Mouse (Mus musculus): Measurements from ENCODE around the gene Acot7. TPM values are rescaled to one million over a fixed set of nuclear protein-coding genes. Genes with fewer than 3 reads are reported as not detected.

The Acot7 gene
- polyA plus RNA-seq, 1 experiment from 2014 or later: 73.9 TPM

DNA sequence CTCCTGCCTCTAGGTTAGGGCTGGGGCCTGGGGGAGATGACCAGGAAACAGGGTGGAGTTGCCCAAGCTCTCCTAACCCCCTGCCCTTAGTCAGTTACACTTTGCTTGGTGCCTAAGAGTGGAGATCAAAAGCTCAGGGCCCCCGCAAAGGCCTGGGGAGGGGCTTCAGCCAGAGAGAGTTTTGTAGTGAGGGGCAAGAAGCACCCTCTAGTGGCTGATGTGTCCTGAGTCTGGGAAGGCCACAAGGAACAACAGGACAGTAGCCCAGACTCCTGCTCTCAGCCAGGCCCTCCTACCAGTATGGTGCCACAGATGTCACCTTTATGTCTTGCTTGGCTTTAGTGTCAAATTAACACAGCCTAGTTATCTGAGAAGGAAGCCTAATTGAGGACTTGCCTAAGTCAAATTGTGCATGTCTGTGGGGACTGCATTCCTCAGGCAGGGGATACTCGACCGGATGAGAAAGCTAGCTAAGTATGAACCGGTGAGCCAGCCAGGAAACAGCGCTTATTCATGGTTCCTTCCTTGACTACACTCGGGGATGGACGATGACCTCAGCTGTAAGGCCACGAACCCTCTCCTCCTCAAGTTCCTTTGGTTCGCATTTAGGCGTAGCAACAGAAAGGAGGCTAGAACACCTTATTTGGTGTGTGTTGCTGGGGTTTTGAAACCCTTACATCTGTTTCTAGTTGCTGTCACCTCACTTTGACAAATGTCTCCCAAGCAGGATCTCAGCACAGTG is 116.4 kb downstream of the Acot7 start:
- no peaks in the 10 kb centered on the region for H3K9me3 ChIP-seq
- peak overlapping the region; percentile 82; the same call in 1 of the 2 replicates for H3K27ac ChIP-seq (replicated peaks)
- no peak for ATAC-seq (ENCODE audit: extremely low read depth, insufficient number of reproducible peaks, low FRiP score, low TSS enrichment)
- H3K4me1 ChIP-seq: peaks cover 37% of the 10 kb centered on the region
- no peak overlapping the region for H3K9ac ChIP-seq
- no peak overlapping the region for H3K4me2 ChIP-seq
- no peak overlapping the region for H3K4me3 ChIP-seq
- peaks cover 1% of the 10 kb centered on the region; the same call in 1 of the 2 replicates for H3K36me3 ChIP-seq
- peaks cover 47% of the 10 kb centered on the region for H3K27me3 ChIP-seq (replicated peaks)
- WGBS: 47% methylated on average over 10 of the region's 10 CpGs

DNA sequence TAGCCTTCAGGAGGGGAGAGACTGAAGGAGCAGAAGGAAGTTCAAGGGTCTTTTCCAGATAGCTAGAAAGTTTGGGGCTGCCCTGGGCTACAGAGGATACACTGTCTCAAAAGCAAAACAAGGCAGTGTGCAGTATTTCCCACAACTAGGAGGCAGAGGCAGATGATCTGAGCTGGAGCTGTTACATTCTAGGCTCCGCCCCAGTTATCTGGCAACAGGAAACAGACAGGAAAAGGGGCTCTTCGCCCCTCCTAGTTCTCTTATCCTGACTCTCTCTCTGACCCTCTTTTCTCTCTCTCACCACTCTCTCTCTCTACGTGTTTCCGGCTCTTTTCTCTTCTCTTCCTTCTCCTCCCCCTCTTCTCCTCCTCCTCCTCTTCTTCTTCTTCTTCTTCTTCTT is 118.0 kb downstream of the Acot7 start:
- H3K9ac ChIP-seq: peak overlapping the region; percentile 2; the same call in 1 of the 2 replicates
- H3K4me1 ChIP-seq: peaks cover 32% of the 10 kb centered on the region
- H3K27ac ChIP-seq (replicated peaks): peak overlapping the region; percentile 82
- no peak for ATAC-seq (ENCODE audit: extremely low read depth, insufficient number of reproducible peaks, low FRiP score, low TSS enrichment)
- peaks cover 32% of the 10 kb centered on the region for H3K27me3 ChIP-seq (replicated peaks)
- no peaks in the 10 kb centered on the region for H3K9me3 ChIP-seq
- H3K36me3 ChIP-seq: peaks cover 17% of the 10 kb centered on the region
- no peak overlapping the region for H3K4me3 ChIP-seq
- H3K4me2 ChIP-seq: peak overlapping the region; percentile 93
- 32% methylated on average over 4 of the region's 4 CpGs for WGBS

DNA sequence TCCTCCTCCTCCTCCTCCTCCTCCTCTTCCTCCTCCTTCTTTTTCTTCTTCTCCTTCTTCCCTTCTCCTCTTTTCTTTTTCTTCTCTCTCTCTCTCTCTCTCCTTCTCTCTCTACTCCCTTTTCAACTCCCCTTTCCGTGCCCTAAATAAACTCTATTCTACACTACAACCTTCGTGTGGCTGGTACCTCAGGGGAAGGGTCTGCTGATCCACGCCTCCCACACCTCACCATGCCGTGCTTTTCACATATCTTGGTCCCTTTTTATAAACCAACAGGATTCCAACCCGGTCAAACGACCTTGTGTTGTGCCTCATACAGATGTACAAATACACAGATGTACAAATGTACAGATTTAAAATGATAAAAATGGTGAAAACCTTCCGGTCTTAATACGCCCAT is 118.4 kb downstream of the Acot7 start:
- peak overlapping the region; percentile 82 for H3K27ac ChIP-seq (replicated peaks)

DNA sequence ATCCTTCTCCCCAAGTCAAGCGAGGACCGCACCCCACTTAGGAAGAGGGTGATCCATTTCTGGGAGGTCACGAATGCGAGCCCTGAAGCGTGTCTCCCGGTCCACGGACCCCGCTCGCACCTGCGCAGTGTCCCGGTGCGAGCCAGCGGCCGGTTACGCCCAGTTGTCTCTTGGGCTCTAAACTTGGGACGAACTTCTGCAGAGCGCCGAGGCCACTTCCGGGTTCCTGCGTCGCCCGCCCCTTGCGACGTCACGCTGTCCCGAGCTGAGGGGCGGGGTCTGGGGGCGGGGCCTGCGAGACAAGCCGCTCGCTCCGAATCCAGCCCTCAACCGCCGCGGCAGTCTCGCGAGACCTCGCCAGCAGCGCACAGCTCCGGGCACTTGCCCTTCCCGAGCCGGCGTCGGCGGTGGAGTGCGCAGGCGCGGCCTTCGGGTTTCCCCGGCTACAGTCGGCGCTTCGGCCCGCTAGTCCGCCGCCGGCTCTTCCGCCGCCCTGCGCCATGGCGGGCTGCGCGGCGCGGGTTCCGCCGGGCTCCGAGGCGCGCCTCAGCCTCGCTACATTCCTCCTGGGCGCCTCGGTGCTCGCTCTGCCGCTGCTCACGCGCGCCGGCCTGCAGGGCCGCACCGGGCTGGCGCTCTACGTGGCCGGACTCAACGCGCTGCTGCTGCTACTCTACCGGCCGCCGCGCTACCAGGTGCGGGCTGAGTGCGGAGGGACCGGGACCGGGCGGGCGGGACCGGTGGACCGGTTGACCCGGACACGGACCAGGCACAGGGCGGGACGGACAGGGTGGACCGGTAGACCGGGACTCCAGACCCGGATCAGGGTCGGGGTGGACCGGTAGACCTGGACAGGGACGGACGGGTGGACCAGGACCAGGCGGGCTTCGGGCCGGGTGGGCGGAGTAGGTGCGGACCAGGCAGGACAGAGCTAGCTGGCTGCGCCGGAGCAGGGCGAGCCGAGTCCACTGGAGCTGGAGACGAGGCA is 119.2 kb downstream of the Acot7 start, which contains the start of gene Icmt:
TSS of gene Icmt (plus strand) at position 354 of the 988 bp plus-strand sequence.
- H3K27ac ChIP-seq (replicated peaks): peak within 1 kb of the TSS; percentile 82
- no peaks in the 10 kb centered on the region for H3K9me3 ChIP-seq
- peaks cover 29% of the 10 kb centered on the region for H3K36me3 ChIP-seq
- peak within 1 kb of the TSS; percentile 80 for H3K4me3 ChIP-seq
- peak; percentile 95 for ATAC-seq (ENCODE audit: extremely low read depth, insufficient number of reproducible peaks, low FRiP score, low TSS enrichment)
- H3K4me2 ChIP-seq: peak within 1 kb of the TSS; percentile 93
- peaks cover 32% of the 10 kb centered on the region for H3K4me1 ChIP-seq
- peak within 1 kb of the TSS; percentile 98 for H3K9ac ChIP-seq
- WGBS: under 1% methylated on average over 118 of the region's 119 CpGs
- peaks cover 20% of the 10 kb centered on the region for H3K27me3 ChIP-seq (replicated peaks)

More for the DNA sequence above, 118.4 kb downstream of the Acot7 start:
- Histone ChIP-seq H3K36me3 (peaks cover 21% of the 10 kb centered on the region), H3K9me3 (no peaks in the 10 kb centered on the region), H3K27me3 (replicated peaks) (peaks cover 28% of the 10 kb centered on the region), H3K4me2 (peak overlapping the region; percentile 93), H3K4me3 (peak overlapping the region; percentile 80), H3K9ac (peak overlapping the region; percentile 80), H3K4me1 (peaks cover 32% of the 10 kb centered on the region)
- 12% methylated on average over 8 of the region's 8 CpGs for WGBS
- no peak for ATAC-seq (ENCODE audit: extremely low read depth, insufficient number of reproducible peaks, low FRiP score, low TSS enrichment)

DNA sequence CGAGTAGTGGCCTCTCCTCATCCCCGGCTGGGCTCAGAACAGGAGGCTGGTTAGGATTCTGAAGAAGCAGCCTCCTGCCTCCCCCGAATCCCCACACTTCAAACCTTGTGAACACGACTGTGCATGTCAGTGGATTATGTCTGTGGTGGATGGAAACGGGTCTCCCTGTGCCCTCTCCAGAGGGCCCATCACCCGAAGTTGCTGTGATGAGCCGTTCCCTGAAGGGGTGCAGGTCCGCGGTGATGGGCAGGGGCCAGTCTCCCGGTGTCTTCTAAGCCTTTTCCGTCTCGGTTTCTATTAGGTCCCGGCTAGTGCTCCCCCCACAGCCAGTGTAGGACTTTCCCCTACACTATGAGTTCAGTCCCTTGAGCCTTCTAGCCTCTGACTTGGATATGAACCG is 120.9 kb downstream of the Acot7 start:
- Histone ChIP-seq H3K4me2 (peak overlapping the region; percentile 93), H3K9me3 (no peaks in the 10 kb centered on the region), H3K36me3 (peaks cover 46% of the 10 kb centered on the region), H3K9ac (peak overlapping the region; percentile 98), H3K4me3 (peak overlapping the region; percentile 80), H3K27ac (replicated peaks) (no peak overlapping the region), H3K4me1 (peaks cover 32% of the 10 kb centered on the region), H3K27me3 (replicated peaks) (peaks cover 3% of the 10 kb centered on the region)
- WGBS: 79% methylated on average over 14 of the region's 14 CpGs
- no peak for ATAC-seq (ENCODE audit: extremely low read depth, insufficient number of reproducible peaks, low FRiP score, low TSS enrichment)

DNA sequence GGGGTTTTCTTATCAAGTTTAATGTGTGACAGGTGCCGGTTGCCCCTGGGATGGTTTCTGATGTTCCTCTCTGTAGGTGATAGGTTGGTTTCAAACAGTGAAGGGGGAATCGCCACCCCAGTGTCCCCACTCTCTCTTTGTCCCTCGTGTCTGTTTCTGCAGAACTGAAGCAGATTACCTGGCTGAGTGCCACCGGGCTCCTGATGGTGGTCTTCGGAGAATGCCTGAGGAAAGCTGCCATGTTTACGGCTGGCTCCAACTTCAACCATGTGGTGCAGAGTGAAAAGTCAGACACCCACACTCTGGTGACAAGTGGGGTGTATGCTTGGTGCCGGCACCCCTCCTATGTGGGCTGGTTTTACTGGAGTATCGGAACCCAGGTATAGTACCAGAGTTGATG is 122.4 kb downstream of the Acot7 start:
- peaks cover 60% of the 10 kb centered on the region for H3K36me3 ChIP-seq
- H3K9ac ChIP-seq: no peak overlapping the region
- H3K9me3 ChIP-seq: no peaks in the 10 kb centered on the region
- no peak overlapping the region for H3K27ac ChIP-seq (replicated peaks)
- ATAC-seq (ENCODE audit: extremely low read depth, insufficient number of reproducible peaks, low FRiP score, low TSS enrichment): no peak
- no peak overlapping the region for H3K4me3 ChIP-seq
- peaks cover 25% of the 10 kb centered on the region for H3K4me1 ChIP-seq
- H3K27me3 ChIP-seq (replicated peaks): no peaks in the 10 kb centered on the region
- WGBS: 88% methylated on average over 8 of the region's 8 CpGs
- no peak overlapping the region for H3K4me2 ChIP-seq

DNA sequence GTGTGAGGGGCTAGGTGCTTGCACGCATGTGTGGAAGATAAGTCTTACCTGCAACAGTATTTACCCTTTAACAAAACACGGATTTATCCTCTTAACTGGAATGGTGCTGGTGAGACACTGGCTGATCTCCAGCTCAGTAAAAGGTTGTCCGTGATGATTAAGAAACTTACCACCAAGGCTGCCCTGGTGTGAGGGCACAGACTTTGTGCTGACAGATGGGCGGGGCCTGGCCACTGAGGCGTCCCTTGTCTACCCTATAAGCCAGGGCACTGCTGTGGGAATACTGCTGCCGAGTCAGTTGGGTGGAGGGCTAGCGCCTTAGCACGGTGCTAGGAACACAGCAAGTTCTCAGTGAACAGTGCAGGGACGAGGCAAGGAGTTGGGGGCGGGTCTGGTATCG is 124.1 kb downstream of the Acot7 start:
- Histone ChIP-seq H3K27me3 (replicated peaks) (no peaks in the 10 kb centered on the region), H3K36me3 (peaks cover 75% of the 10 kb centered on the region), H3K4me3 (no peak overlapping the region), H3K27ac (replicated peaks) (no peak overlapping the region), H3K9me3 (no peaks in the 10 kb centered on the region), H3K9ac (0 out of 2 replicates have a peak overlapping the region, but pooled peaks have one; percentile 19), H3K4me2 (no peak overlapping the region), H3K4me1 (peaks cover 14% of the 10 kb centered on the region)
- WGBS: 74% methylated on average over 11 of the region's 11 CpGs
- ATAC-seq (ENCODE audit: extremely low read depth, insufficient number of reproducible peaks, low FRiP score, low TSS enrichment): no peak

DNA sequence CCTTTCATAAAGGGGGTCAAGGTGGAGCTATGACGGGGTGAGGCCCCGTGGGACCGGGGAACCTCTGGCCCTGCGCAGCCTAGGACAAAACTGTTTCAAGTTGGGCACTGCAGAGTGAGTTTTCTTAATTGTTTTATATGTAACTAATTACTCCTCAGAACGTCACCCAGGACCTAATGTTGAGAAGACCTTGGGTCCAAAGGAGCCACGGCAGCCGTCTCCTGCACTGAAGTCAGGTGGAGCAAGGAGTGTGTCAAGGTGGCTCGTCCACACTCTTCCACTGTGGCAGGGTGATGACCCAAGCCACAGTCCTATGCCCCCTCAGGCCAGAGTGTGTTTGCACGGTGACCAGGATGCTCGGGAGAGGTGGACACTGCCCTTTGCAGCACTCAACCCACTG is 125.2 kb downstream of the Acot7 start:
- no peak overlapping the region for H3K9ac ChIP-seq
- no peaks in the 10 kb centered on the region for H3K9me3 ChIP-seq
- WGBS: 90% methylated on average over 10 of the region's 10 CpGs
- H3K27me3 ChIP-seq (replicated peaks): no peaks in the 10 kb centered on the region
- no peak for ATAC-seq (ENCODE audit: extremely low read depth, insufficient number of reproducible peaks, low FRiP score, low TSS enrichment)
- H3K4me1 ChIP-seq: peaks cover 9% of the 10 kb centered on the region
- H3K4me3 ChIP-seq: no peak overlapping the region
- no peak overlapping the region for H3K4me2 ChIP-seq
- no peak overlapping the region for H3K27ac ChIP-seq (replicated peaks)
- peaks cover 87% of the 10 kb centered on the region for H3K36me3 ChIP-seq

DNA sequence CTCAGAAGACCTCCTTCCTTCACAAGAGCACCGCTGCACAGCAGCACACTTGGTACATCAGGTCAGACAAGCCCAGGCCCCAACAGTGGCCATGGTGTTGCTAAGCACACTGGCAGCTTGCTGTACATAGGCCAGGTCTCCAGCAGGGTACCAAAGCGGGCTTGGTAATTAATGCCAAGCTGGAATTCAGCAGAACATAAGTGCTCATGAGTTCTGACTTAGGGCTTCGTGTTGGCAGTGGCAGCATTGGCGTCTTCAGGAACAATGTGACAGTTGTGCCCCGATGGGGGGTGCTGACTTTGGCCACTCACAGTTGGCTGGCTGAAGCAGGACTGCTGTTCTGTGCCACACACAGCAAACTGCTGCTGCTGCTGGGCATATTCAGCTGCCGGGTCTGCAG is 126.8 kb downstream of the Acot7 start:
- Histone ChIP-seq H3K27ac (replicated peaks) (no peak overlapping the region), H3K36me3 (peaks cover 98% of the 10 kb centered on the region), H3K4me1 (no peaks in the 10 kb centered on the region), H3K4me2 (no peak overlapping the region), H3K9me3 (no peaks in the 10 kb centered on the region), H3K27me3 (replicated peaks) (no peaks in the 10 kb centered on the region), H3K9ac (no peak overlapping the region), H3K4me3 (no peak overlapping the region)
- WGBS: 89% methylated on average over 6 of the region's 6 CpGs
- no peak for ATAC-seq (ENCODE audit: extremely low read depth, insufficient number of reproducible peaks, low FRiP score, low TSS enrichment)

DNA sequence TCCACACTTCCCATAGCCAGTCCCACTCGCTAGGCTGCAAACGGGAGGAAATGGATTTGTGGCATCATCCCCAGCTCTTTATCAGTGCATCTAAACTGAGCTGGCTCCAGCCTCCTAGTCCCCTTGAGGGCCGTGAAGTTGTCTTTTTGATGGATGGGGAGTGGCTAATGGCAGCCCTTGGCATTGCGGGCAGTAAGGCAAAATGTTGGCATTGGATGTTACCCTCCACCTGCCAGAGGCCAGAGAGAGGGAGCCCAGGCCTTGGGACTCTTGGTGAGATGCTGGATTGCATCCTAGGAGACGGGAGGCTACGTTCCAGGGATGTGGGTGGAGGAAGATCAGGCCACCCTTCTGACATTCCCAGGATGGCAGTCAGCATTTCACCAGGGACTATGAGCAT is 128.1 kb downstream of the Acot7 start:
- H3K4me1 ChIP-seq: no peaks in the 10 kb centered on the region
- WGBS: 73% methylated on average over 6 of the region's 6 CpGs
- H3K9me3 ChIP-seq: no peaks in the 10 kb centered on the region
- no peak overlapping the region for H3K4me2 ChIP-seq
- no peak for ATAC-seq (ENCODE audit: extremely low read depth, insufficient number of reproducible peaks, low FRiP score, low TSS enrichment)
- H3K36me3 ChIP-seq: peaks cover 98% of the 10 kb centered on the region
- H3K9ac ChIP-seq: no peak overlapping the region
- H3K4me3 ChIP-seq: no peak overlapping the region
- H3K27ac ChIP-seq (replicated peaks): no peak overlapping the region
- H3K27me3 ChIP-seq (replicated peaks): peaks cover 12% of the 10 kb centered on the region

DNA sequence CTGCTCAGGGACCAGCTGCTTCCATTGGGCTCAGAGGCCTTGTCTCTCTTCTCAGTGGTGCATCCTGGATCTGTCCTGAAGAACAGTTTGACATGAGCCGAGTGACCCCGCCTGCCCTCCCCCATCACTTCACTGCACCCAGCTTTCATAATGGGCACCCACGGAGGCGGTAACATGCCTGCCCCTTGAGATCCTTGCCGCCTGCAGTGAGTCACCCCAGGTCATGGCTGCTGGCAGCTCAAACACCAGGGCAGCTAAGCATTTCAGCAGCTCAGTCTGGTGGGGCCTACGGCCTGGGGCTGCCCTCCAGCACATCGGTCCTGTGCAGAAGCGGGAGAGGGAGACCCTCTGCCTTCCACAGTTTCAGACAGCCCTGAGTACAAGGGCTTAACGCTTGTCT is 129.6 kb downstream of the Acot7 start:
- peaks cover 96% of the 10 kb centered on the region for H3K36me3 ChIP-seq
- no peak overlapping the region for H3K4me2 ChIP-seq
- no peaks in the 10 kb centered on the region for H3K9me3 ChIP-seq
- no peak overlapping the region for H3K4me3 ChIP-seq
- ATAC-seq (ENCODE audit: extremely low read depth, insufficient number of reproducible peaks, low FRiP score, low TSS enrichment): no peak
- 82% methylated on average over 9 of the region's 9 CpGs for WGBS
- peaks cover 7% of the 10 kb centered on the region for H3K4me1 ChIP-seq
- H3K27me3 ChIP-seq (replicated peaks): peaks cover 27% of the 10 kb centered on the region
- H3K9ac ChIP-seq: no peak overlapping the region
- no peak overlapping the region for H3K27ac ChIP-seq (replicated peaks)

Data from heart, embryonic 13.5 days (tissue).